Mouse (Mus musculus): ENCODE results near the gene Cacna1e.

GRCm38 (mm10) chr1:154661221-154661864, 223.0 kb downstream of the Cacna1e start:
- no peak for TF ChIP-seq CTCF (IDR thresholded peaks at IDR 0.05; ENCODE audit: low read depth)
- TF ChIP-seq EP300 (optimal IDR thresholded peaks at IDR 0.05): no peak
